Mouse (Mus musculus) spleen, postnatal 0 days (tissue): ENCODE results near the gene Olfr739. TPM values are rescaled to one million over a fixed set of nuclear protein-coding genes. Genes with fewer than 3 reads are reported as not detected.

ENCODE experiments used
- polyA plus RNA-seq: library from polyadenylated mRNA; unstranded; fragments of >200 nt; fragmentation: Nextera tagmentation; extraction: Ambion mirVana; gene quantifications from 2 replicates; pipeline ENCODE4 v1.2.1, GENCODE M21; 2015

The Olfr739 gene
- not detected in 2 replicates for polyA plus RNA-seq

DNA sequence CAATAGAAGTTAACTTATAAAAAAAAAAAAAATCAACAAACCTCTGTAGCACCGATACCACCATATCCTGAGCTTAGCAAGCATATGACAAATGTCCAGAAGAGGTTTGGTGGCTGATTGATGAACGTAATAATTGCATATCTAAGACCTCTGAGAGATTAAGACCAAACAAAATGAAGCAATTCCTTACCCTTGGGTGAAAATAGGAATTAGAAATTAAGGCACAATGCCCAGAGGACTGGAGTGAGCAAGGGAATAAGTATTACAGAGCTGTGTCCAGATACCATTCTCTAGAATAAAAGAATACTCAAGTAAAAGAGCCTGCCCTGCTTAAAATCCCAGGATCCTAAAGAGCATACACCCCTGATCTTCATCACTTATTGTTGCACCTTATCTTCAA lies at the start of gene Olfr739:
Gene Olfr739 (plus strand): TSS at position 301 of the 400 bp plus-strand sequence.

GRCm38 (mm10) chr14:50380863-50381262 lies 37.6 kb upstream of the Olfr739 start, which contains the start of gene Olfr736:
Gene Olfr736 (plus strand): TSS chr14:50381163.

DNA sequence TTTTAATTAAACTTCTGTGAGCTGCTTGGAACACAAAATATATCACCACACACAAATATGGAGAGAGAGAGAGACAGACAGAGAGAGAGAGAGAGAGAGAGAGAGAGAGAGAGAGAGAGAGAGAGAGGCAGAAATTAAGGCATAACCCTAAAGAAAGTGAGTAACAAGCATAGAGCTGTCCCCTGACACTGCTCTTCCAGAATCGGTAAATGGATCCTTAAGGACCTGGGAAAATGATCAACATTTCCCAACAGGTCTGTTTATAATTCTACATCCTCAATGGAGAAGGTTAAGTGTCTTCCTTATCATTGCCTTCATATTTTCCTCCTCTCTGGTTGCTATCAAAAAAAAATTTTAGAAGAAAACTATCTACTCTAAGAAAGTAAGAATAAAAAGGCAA lies 11.2 kb upstream of the Olfr739 start, which contains the start of gene Olfr738:
Gene Olfr738 (plus strand): TSS at position 301 of the 400 bp plus-strand sequence.

DNA sequence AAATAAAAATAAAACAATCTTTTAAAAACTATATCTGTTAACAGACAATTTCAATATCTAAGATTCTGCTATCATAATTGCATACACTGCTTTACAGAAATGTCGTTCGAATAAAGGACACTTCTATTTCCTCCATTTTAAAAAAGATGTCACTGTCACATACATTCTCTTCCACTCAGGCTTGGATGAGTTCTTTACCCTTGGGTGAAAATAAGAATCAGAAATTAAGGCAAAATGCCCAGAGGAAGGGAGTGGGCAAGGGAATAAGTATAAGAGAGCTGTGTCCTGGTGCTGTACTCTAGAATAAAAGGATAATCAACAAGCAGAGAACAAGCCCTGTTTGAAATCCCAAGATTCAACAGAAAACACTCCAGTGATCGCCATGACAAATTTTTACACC lies 26.8 kb downstream of the Olfr739 start, which contains the start of gene Olfr740:
Gene Olfr740 (plus strand): TSS at position 301 of the 400 bp plus-strand sequence.

GRCm38 (mm10) chr14:50472438-50472837 lies 54.0 kb downstream of the Olfr739 start, which contains the start of gene Olfr741:
Gene Olfr741 (plus strand): TSS chr14:50472738.

Other genes with a start within 250 kb of the Olfr739 start
- gene Olfr730, start 230.4 kb upstream of the Olfr739 start, polyA plus RNA-seq = not detected in 2 replicates
- not detected in 2 replicates for gene Olfr731, start 176.8 kb upstream of the Olfr739 start, polyA plus RNA-seq
- not detected in 2 replicates for gene Olfr732, start 134.4 kb upstream of the Olfr739 start, polyA plus RNA-seq
- not detected in 2 replicates for gene Olfr733, start 117.1 kb upstream of the Olfr739 start, polyA plus RNA-seq
- not detected in 2 replicates for gene Olfr734, start 91.9 kb upstream of the Olfr739 start, polyA plus RNA-seq
- not detected in 2 replicates for gene Olfr735, start 69.8 kb upstream of the Olfr739 start, polyA plus RNA-seq
- gene Tlr11, start 60.7 kb upstream of the Olfr739 start, polyA plus RNA-seq = 0.20 and 0.44 TPM in 2 replicates
- not detected in 2 replicates for gene Olfr736, start 37.5 kb upstream of the Olfr739 start, polyA plus RNA-seq
- not detected in 2 replicates for gene Olfr738, start 11.1 kb upstream of the Olfr739 start, polyA plus RNA-seq
- gene Olfr740, start 26.9 kb downstream of the Olfr739 start, polyA plus RNA-seq = not detected in 2 replicates
- gene Olfr741, start 54.1 kb downstream of the Olfr739 start, polyA plus RNA-seq = not detected in 2 replicates
- gene Olfr742, start 85.0 kb downstream of the Olfr739 start, polyA plus RNA-seq = not detected in 2 replicates
- not detected in 2 replicates for gene Olfr743, start 103.2 kb downstream of the Olfr739 start, polyA plus RNA-seq
- not detected in 2 replicates for gene Olfr744, start 196.3 kb downstream of the Olfr739 start, polyA plus RNA-seq
- not detected in 2 replicates for gene Olfr745, start 220.8 kb downstream of the Olfr739 start, polyA plus RNA-seq
- gene Olfr746, start 228.5 kb downstream of the Olfr739 start, polyA plus RNA-seq = not detected in 2 replicates